Mouse (Mus musculus) heart, adult 2 months (tissue): ENCODE measurements around the gene Nav1.

ENCODE experiments used
- CTCF ChIP-seq: fragments of 200-600 bp; IDR thresholded peaks from 2 replicates; pipeline ENCODE4 v1.8.1; 2022; ENCODE audit warnings: antibody characterized with exemption, mild to moderate bottlenecking, moderate library complexity
- EP300 ChIP-seq: fragments of 200-500 bp; IDR thresholded peaks from 2 replicates; pipeline ENCODE4 v1.6.1; 2011; ENCODE audit warnings: low read depth, low read length, control low read depth; ENCODE audit not compliant: insufficient read depth
- POLR2A ChIP-seq: fragments of 200-500 bp; IDR thresholded peaks from 2 replicates; pipeline ENCODE4 v1.6.1; 2011; ENCODE audit warnings: mild to moderate bottlenecking, low read depth, low read length, control low read depth; ENCODE audit not compliant: insufficient read depth

DNA sequence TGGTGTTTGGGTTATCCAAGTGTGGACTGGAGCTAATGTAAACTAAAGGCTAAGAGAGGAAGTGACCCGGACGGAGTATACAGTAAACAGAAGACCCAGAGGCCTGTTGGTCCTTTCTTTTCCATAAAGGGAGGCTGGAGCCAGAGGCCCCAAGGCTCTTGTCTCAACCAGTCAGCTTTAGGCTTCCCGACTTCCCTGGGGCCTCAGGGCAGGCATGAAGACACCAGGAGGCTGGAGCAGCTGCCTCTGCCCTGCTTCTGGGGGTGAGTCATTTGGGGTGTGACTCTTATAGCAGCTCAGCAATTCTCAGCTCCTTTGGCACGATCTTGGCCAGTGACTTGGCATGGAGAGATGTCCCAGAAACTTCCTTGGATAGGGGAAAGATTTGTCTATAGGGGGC is 71.8 kb downstream of the Nav1 start:
- TF ChIP-seq POLR2A, result no peak
- TF ChIP-seq CTCF, result no peak
- 0 out of 2 replicates have a peak, but pooled peaks have one; percentile 27 for TF ChIP-seq EP300
